Mouse (Mus musculus) myocyte (in vitro differentiated cells): ENCODE data around the gene Tlcd2. TPM values are rescaled to one million over a fixed set of nuclear protein-coding genes. Genes with fewer than 3 reads are reported as not detected.

ENCODE experiments used
- H3K27me3 ChIP-seq: one replicate; pipeline ENCODE4 v1.6.1; 2011; ENCODE audit not compliant: control insufficient read depth, insufficient read depth, insufficient read length
- H3K36me3 ChIP-seq: one replicate; pipeline ENCODE4 v1.6.1; 2011; ENCODE audit not compliant: control insufficient read depth, insufficient read depth
- H3K4me2 ChIP-seq: one replicate; pipeline ENCODE4 v1.6.1; 2011; ENCODE audit warnings: low read depth, control low read depth
- H3K4me3 ChIP-seq: one replicate; pipeline ENCODE4 v1.5.1; 2011; ENCODE audit warnings: mild to moderate bottlenecking, control low read depth, moderate library complexity
- H3K79me2 ChIP-seq: one replicate; pipeline ENCODE4 v1.6.1; 2011; ENCODE audit not compliant: control insufficient read depth, insufficient read depth
- H3ac ChIP-seq: one replicate; pipeline ENCODE4 v1.6.1; 2011; ENCODE audit not compliant: control insufficient read depth, insufficient read length
- CEBPB ChIP-seq: IDR thresholded peaks from 2 replicates; pipeline ENCODE4 v1.6.1; 2011; ENCODE audit warnings: mild to moderate bottlenecking, moderate library complexity; ENCODE audit not compliant: poor library complexity, insufficient read depth, severe bottlenecking
- E2F4 ChIP-seq: IDR thresholded peaks from one replicate; pipeline ENCODE4 v1.6.1; 2011; ENCODE audit warnings: mild to moderate bottlenecking, control low read depth, moderate library complexity; ENCODE audit not compliant: insufficient read depth
- MAX ChIP-seq: IDR thresholded peaks from one replicate; pipeline ENCODE4 v1.6.1; 2011; ENCODE audit warnings: low read depth, mild to moderate bottlenecking, control low read depth
- MYOD1 ChIP-seq, 3 experiments: IDR thresholded peaks; one replicate each; pipeline ENCODE4 v1.6.1; 2011; ENCODE audit warnings: control low read depth in 2 of 3, low read depth in 2 of 3, mild to moderate bottlenecking in 2 of 3, moderate library complexity in 1 of 3; ENCODE audit not compliant: insufficient read length in 2 of 3, control insufficient read depth in 1 of 3
- MYOG ChIP-seq, 3 experiments: IDR thresholded peaks; one replicate each; pipeline ENCODE4 v1.6.1; 2011; ENCODE audit warnings: control low read depth in 2 of 3, low read depth in 2 of 3, mild to moderate bottlenecking in 2 of 3; ENCODE audit not compliant: insufficient read length in 2 of 3, control insufficient read depth in 1 of 3, insufficient read depth in 1 of 3
- POLR2A ChIP-seq: IDR thresholded peaks from one replicate; pipeline ENCODE4 v1.6.1; 2011; ENCODE audit warnings: low read depth, mild to moderate bottlenecking, control low read depth, moderate library complexity; ENCODE audit not compliant: insufficient read length
- POLR2AphosphoS2 ChIP-seq: IDR thresholded peaks from one replicate; pipeline ENCODE4 v1.6.1; 2011; ENCODE audit warnings: low read depth, control low read depth; ENCODE audit not compliant: insufficient read length
- REST ChIP-seq: IDR thresholded peaks from one replicate; pipeline ENCODE4 v1.6.1; 2011; ENCODE audit warnings: mild to moderate bottlenecking, control low read depth, moderate library complexity; ENCODE audit not compliant: insufficient read depth, insufficient read length
- SRF ChIP-seq: IDR thresholded peaks from one replicate; pipeline ENCODE4 v1.6.1; 2011; ENCODE audit warnings: low read depth; ENCODE audit not compliant: control insufficient read depth, insufficient read length
- TCF12 ChIP-seq: IDR thresholded peaks from one replicate; pipeline ENCODE4 v1.6.1; 2011; ENCODE audit warnings: mild to moderate bottlenecking, control low read depth; ENCODE audit not compliant: poor library complexity, insufficient read depth, severe bottlenecking
- TCF3 ChIP-seq: IDR thresholded peaks from one replicate; pipeline ENCODE4 v1.6.1; 2011; ENCODE audit warnings: low read depth, control low read depth; ENCODE audit not compliant: insufficient read length
- USF1 ChIP-seq: IDR thresholded peaks from one replicate; pipeline ENCODE4 v1.6.1; 2011; ENCODE audit warnings: low read depth, mild to moderate bottlenecking, control low read depth, moderate library complexity
- polyA plus RNA-seq: library from polyadenylated mRNA; unstranded; fragments of >200 nt; fragmentation: generic; extraction: Trizol; gene quantifications from one replicate; pipeline ENCODE4 v1.2.1, GENCODE M21; 2012; ENCODE audit warnings: missing spikeins

The Tlcd2 gene
- polyA plus RNA-seq, 1 experiment: 2.9 TPM

- H3K79me2 ChIP-seq: no peaks in the 10 kb centered on the region
- H3ac ChIP-seq: no peak overlapping the region
- H3K27me3 ChIP-seq: no peaks in the 10 kb centered on the region
- H3K4me3 ChIP-seq: no peak overlapping the region
- H3K36me3 ChIP-seq: peaks cover 49% of the 10 kb centered on the region
- TF ChIP-seq TCF12: no peak
- peak in 1 of 3 experiments; percentile 10 for TF ChIP-seq MYOD1 (IDR thresholded peaks at IDR 0.05; ENCODE audit: control insufficient read depth in 1 of 3, insufficient read length in 2 of 3, low read depth in 2 of 3)
- H3K4me2 ChIP-seq: no peak overlapping the region
Observed at GRCm38 (mm10) chr11:75508162-75508561, 46.6 kb downstream of the Tlcd2 start.

GRCm38 (mm10) chr11:75508904-75509303 is 47.4 kb downstream of the Tlcd2 start:
- H3K4me3 ChIP-seq: no peak overlapping the region
- H3K36me3 ChIP-seq: peaks cover 45% of the 10 kb centered on the region
- peak overlapping the region; percentile 93 for H3K4me2 ChIP-seq
- H3K27me3 ChIP-seq: no peaks in the 10 kb centered on the region
- no peak overlapping the region for H3ac ChIP-seq
- no peaks in the 10 kb centered on the region for H3K79me2 ChIP-seq
- TF ChIP-seq USF1 (no peak), E2F4 (no peak), POLR2AphosphoS2 (no peak), SRF (no peak), MYOG (IDR thresholded peaks at IDR 0.05; ENCODE audit: control insufficient read depth in 1 of 3, insufficient read depth in 1 of 3, insufficient read length in 2 of 3, low read depth in 2 of 3) (peak in 1 of 3 experiments; percentile 35), TCF12 (no peak), MYOD1 (IDR thresholded peaks at IDR 0.05; ENCODE audit: control insufficient read depth in 1 of 3, insufficient read length in 2 of 3, low read depth in 2 of 3) (peak in 2 of 3 experiments; percentile 32 to 55)

GRCm38 (mm10) chr11:75509741-75510626 is 48.5 kb downstream of the Tlcd2 start, which contains the start of gene Rilp:
Gene Rilp (plus strand): TSS chr11:75510094.
- Histone ChIP-seq H3K4me3 (peak within 1 kb of the TSS; percentile 22), H3ac (peak within 1 kb of the TSS; percentile 7), H3K36me3 (peaks cover 35% of the 10 kb centered on the region), H3K4me2 (peak within 1 kb of the TSS; percentile 93), H3K79me2 (no peaks in the 10 kb centered on the region), H3K27me3 (no peaks in the 10 kb centered on the region)
- peak in 1 of 3 experiments; percentile 7 for TF ChIP-seq MYOG (IDR thresholded peaks at IDR 0.05; ENCODE audit: control insufficient read depth in 1 of 3, insufficient read depth in 1 of 3, insufficient read length in 2 of 3, low read depth in 2 of 3)
- no peak for TF ChIP-seq MAX
- TF ChIP-seq CEBPB: no peak
- no peak for TF ChIP-seq E2F4
- TF ChIP-seq USF1: no peak
- TF ChIP-seq POLR2AphosphoS2: peak; percentile 10
- TF ChIP-seq TCF12: no peak
- TF ChIP-seq POLR2A: no peak
- no peak for TF ChIP-seq SRF
- peak in 1 of 3 experiments; percentile 21 for TF ChIP-seq MYOD1 (IDR thresholded peaks at IDR 0.05; ENCODE audit: control insufficient read depth in 1 of 3, insufficient read length in 2 of 3, low read depth in 2 of 3)
- TF ChIP-seq TCF3: no peak
- no peak for TF ChIP-seq REST

GRCm38 (mm10) chr11:75510627-75510993 is 49.1 kb downstream of the Tlcd2 start:
- TF ChIP-seq POLR2A (peak; percentile 79), MAX (no peak), TCF12 (no peak), POLR2AphosphoS2 (peak; percentile 32)
- H3ac ChIP-seq: peak overlapping the region; percentile 7
- H3K79me2 ChIP-seq: no peaks in the 10 kb centered on the region
- no peaks in the 10 kb centered on the region for H3K27me3 ChIP-seq
- H3K36me3 ChIP-seq: peaks cover 30% of the 10 kb centered on the region
- peak overlapping the region; percentile 22 for H3K4me3 ChIP-seq
- H3K4me2 ChIP-seq: peak overlapping the region; percentile 93

GRCm38 (mm10) chr11:75511213-75511612 is 49.7 kb downstream of the Tlcd2 start:
- H3K4me3 ChIP-seq: no peak overlapping the region
- peaks cover 24% of the 10 kb centered on the region for H3K36me3 ChIP-seq
- no peaks in the 10 kb centered on the region for H3K79me2 ChIP-seq
- no peak overlapping the region for H3K4me2 ChIP-seq
- TF ChIP-seq USF1 (no peak), POLR2AphosphoS2 (no peak)
- H3ac ChIP-seq: no peak overlapping the region
- no peaks in the 10 kb centered on the region for H3K27me3 ChIP-seq
